Mouse (Mus musculus): ENCODE results near the gene Itsn1. TPM values are rescaled to one million over a fixed set of nuclear protein-coding genes. Genes with fewer than 3 reads are reported as not detected.

The Itsn1 gene
- polyA plus RNA-seq, 1 experiment, result 406 TPM

DNA sequence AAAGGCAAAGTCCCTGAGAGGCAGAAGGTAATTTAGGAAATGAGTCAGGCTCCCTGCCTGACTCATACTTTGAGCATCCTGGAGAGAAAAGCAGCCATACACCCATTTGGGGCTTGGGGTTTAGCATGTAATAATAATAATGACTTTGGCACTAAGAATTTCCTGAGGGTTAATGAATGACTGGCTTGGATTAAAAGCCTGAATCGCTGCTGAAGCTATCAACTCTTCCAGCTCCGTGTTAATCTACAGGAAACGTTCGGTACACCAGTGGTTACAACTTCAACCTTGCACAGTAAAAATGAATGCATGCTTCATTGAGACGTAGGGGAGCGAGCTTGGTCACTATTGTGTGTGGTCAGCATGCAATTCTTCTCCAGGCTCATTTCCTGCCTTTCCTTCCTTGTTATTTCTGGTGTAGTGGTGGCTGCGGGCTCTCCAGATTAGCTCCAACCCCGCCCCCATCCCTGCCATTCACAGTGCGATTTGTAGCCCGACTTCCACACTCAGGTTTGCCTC is 240.5 kb downstream of the Itsn1 start:
- 27% methylated on average over 10 of the region's 10 CpGs for WGBS
- peaks cover 4% of the 10 kb centered on the region for H3K4me1 ChIP-seq (ENCODE audit: control insufficient read depth, insufficient read depth, low read length)
- TF ChIP-seq CTCF (IDR thresholded peaks at IDR 0.05; ENCODE audit: insufficient read depth, low read depth, low read length) (no peak), POLR2A (IDR thresholded peaks at IDR 0.05; ENCODE audit: insufficient read depth, low read depth, low read length) (no peak)
- H3K4me3 ChIP-seq (ENCODE audit: insufficient read depth, low read depth, low read length), result no peak overlapping the region
- H3K27ac ChIP-seq (ENCODE audit: insufficient read depth, low read depth, low read length), result no peak overlapping the region

Other genes with a start within 250 kb of the Itsn1 start
- not detected in 2 replicates for gene Ifnar1, start 244.0 kb upstream of the Itsn1 start, polyA plus RNA-seq (2012; ENCODE audit: insufficient read depth, insufficient read length, low replicate concordance, missing spikeins)
- not detected in 2 replicates for gene Ifngr2, start 182.2 kb upstream of the Itsn1 start, polyA plus RNA-seq (2012; ENCODE audit: insufficient read depth, insufficient read length, low replicate concordance, missing spikeins)
- gene Tmem50b, start 131.5 kb upstream of the Itsn1 start, polyA plus RNA-seq (2012; ENCODE audit: insufficient read depth, insufficient read length, low replicate concordance, missing spikeins), result not detected in 2 replicates
- not detected in 2 replicates for gene Dnajc28, start 110.3 kb upstream of the Itsn1 start, polyA plus RNA-seq (2012; ENCODE audit: insufficient read depth, insufficient read length, low replicate concordance, missing spikeins)
- gene Gart, start 82.3 kb upstream of the Itsn1 start, polyA plus RNA-seq (2012; ENCODE audit: insufficient read depth, insufficient read length, low replicate concordance, missing spikeins), result not detected in 2 replicates
- 159 and 242 TPM in 2 replicates for gene Son, start 81.8 kb upstream of the Itsn1 start, polyA plus RNA-seq (2012; ENCODE audit: insufficient read depth, insufficient read length, low replicate concordance, missing spikeins)
- not detected in 2 replicates for gene Donson, start 40.5 kb upstream of the Itsn1 start, polyA plus RNA-seq (2012; ENCODE audit: insufficient read depth, insufficient read length, low replicate concordance, missing spikeins)
- gene Cryzl1, start 306 bp upstream of the Itsn1 start, polyA plus RNA-seq (2012; ENCODE audit: insufficient read depth, insufficient read length, low replicate concordance, missing spikeins), result not detected in 2 replicates